Mouse (Mus musculus): Measurements from ENCODE around the gene 1700014D04Rik. TPM values are rescaled to one million over a fixed set of nuclear protein-coding genes. Genes with fewer than 3 reads are reported as not detected.

The 1700014D04Rik gene
- total RNA-seq, 1 experiment from 2014 or later: 0.25 TPM

GRCm38 (mm10) chr13:59703514-59703913 lies 43.0 kb downstream of the 1700014D04Rik start:
- ATAC-seq (replicated peaks in 1 of 2; ENCODE audit: insufficient read depth in 1 of 2, low FRiP score in 2 of 2, low TSS enrichment in 1 of 2, low read depth in 1 of 2, poor library complexity in 2 of 2, severe bottlenecking in 2 of 2): no peak

GRCm38 (mm10) chr13:59700137-59700536 lies 46.4 kb downstream of the 1700014D04Rik start:
- peak in 1 of 2 experiments; percentile 27; a peak in 1 of 4 replicates for ATAC-seq (replicated peaks in 1 of 2; ENCODE audit: insufficient read depth in 1 of 2, low FRiP score in 2 of 2, low TSS enrichment in 1 of 2, low read depth in 1 of 2, poor library complexity in 2 of 2, severe bottlenecking in 2 of 2)

GRCm38 (mm10) chr13:59699131-59699530 lies 47.4 kb downstream of the 1700014D04Rik start:
- ATAC-seq (replicated peaks in 1 of 2; ENCODE audit: insufficient read depth in 1 of 2, low FRiP score in 2 of 2, low TSS enrichment in 1 of 2, low read depth in 1 of 2, poor library complexity in 2 of 2, severe bottlenecking in 2 of 2): no peak

- no peak for ATAC-seq (replicated peaks in 1 of 2; ENCODE audit: insufficient read depth in 1 of 2, low FRiP score in 2 of 2, low TSS enrichment in 1 of 2, low read depth in 1 of 2, poor library complexity in 2 of 2, severe bottlenecking in 2 of 2)
Measured at GRCm38 (mm10) chr13:59695781-59696180, 50.8 kb downstream of the 1700014D04Rik start.

- ATAC-seq (replicated peaks in 1 of 2; ENCODE audit: insufficient read depth in 1 of 2, low FRiP score in 2 of 2, low TSS enrichment in 1 of 2, low read depth in 1 of 2, poor library complexity in 2 of 2, severe bottlenecking in 2 of 2): no peak
Measured at GRCm38 (mm10) chr13:59694008-59694407, 52.5 kb downstream of the 1700014D04Rik start, which contains the start of gene 4921517D22Rik. Gene 4921517D22Rik (minus strand): TSS chr13:59694108.

- ATAC-seq (replicated peaks in 1 of 2; ENCODE audit: insufficient read depth in 1 of 2, low FRiP score in 2 of 2, low TSS enrichment in 1 of 2, low read depth in 1 of 2, poor library complexity in 2 of 2, severe bottlenecking in 2 of 2): no peak
Measured at GRCm38 (mm10) chr13:59691478-59691877, 55.1 kb downstream of the 1700014D04Rik start.

Other genes with a start within 250 kb of the 1700014D04Rik start
- 42.8 and 84.4 TPM in 2 replicates for gene Agtpbp1, start 161.5 kb downstream of the 1700014D04Rik start, total RNA-seq (2017)
- gene Naa35, start 161.5 kb downstream of the 1700014D04Rik start, total RNA-seq (2017): 58.2 and 78.1 TPM in 2 replicates
- 29.8 and 41.9 TPM in 2 replicates for gene Golm1, start 70.9 kb downstream of the 1700014D04Rik start, total RNA-seq (2017)
- gene 4921517D22Rik, start 52.6 kb downstream of the 1700014D04Rik start, total RNA-seq (2017): not detected in 2 replicates
- not detected in 2 replicates for gene Spata31d1a, start 36.4 kb downstream of the 1700014D04Rik start, total RNA-seq (2017)
- gene Spata31d1b, start 34.5 kb downstream of the 1700014D04Rik start, total RNA-seq (2017): not detected in 2 replicates
- not detected in 2 replicates for gene Spata31d1d, start 15.0 kb downstream of the 1700014D04Rik start, total RNA-seq (2017)
- 64.3 and 67.8 TPM in 2 replicates for gene Isca1, start 23.1 kb upstream of the 1700014D04Rik start, total RNA-seq (2017)
- 18.4 TPM in 1 of 2 replicates, not detected in the other for gene Gm49354, start 35.5 kb upstream of the 1700014D04Rik start, total RNA-seq (2017)
- gene Tut7, start 76.4 kb upstream of the 1700014D04Rik start, total RNA-seq (2017): 207 and 246 TPM in 2 replicates

All from hematopoietic stem cell, adult 5-6 weeks (primary cell).